Mouse (Mus musculus): Measurements from ENCODE around the gene Mkrn1.
"Not testable (repeated sequence)": the region's sequence is repeated elsewhere in the genome, so short reads cannot be mapped to it uniquely, and the experiment has no call there.

The Mkrn1 gene

GRCm38 (mm10) chr6:39419851-39420721, at the start of gene Mkrn1:
Gene Mkrn1, minus strand, starts transcription at chr6:39420462.
- DNase-seq (ENCODE audit: low spot score in 2 of 2), result peak; percentile 67 to 69

GRCm38 (mm10) chr6:39469427-39469826, 49.2 kb upstream of the Mkrn1 start:
- no peak for DNase-seq (ENCODE audit: low spot score in 2 of 2)

GRCm38 (mm10) chr6:39462621-39463538, 42.6 kb upstream of the Mkrn1 start:
- peak; percentile 63 to 82 for DNase-seq (ENCODE audit: low spot score in 2 of 2)

DNA sequence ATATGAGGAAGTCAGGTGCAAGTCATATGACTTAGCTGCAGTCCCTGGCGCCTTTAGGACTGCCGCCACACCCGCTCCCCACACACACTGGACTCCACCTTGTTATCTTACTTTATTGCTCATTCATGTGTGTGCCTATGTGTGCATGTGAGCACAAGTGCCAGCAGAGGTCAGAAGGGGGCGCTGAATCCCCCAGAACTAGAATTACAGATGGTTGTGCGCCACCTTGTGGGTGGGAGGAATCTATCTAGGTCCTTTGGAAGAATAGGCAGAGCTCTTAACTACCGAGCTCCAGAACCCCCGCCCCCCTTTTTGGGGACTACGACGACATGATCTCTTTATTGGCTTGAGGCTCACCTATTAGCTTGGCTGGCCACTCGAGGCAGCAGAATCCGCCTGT, 39.8 kb upstream of the Mkrn1 start:
- no peak for DNase-seq (ENCODE audit: low spot score in 2 of 2)

DNA sequence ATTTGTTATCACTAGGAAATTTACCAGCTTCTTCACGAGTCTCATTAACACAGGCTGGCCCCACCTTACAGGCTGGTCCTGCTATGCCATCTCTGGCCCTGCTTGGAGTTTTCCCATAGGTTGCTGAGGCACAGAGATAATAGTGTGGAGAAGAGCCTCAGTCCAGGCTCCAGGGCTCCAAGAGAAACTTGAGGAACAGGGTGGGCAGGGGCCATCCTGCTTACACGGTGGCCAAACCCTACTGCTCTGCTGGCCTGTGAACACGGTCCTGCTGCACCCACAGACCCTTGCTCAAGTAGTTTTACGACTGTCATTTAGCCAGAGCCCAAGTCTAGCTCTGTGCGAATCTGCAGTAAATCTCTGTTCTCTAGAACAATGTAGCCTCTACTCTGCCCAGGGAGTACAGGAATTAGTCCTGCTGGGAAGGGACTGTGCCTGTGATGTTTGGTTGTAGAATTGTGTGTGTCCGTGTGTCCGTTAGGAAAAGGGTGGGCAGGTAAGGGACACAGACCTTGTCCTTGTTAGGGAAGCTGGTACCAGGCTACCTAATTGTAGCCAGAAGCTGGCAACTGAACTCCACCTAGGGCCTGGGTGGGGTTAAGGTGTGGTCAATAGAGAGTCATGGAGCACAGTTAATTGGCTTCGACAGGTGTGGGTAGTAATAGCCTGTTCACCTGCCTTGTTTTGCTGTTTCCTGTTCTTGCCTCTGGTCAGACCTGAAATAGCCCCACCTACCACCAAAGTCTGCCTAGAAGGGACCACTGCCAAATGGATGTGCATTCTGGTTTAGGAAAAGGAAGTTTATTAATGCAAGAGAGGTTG, 35.3 kb upstream of the Mkrn1 start:
- no peak for DNase-seq (ENCODE audit: low spot score in 2 of 2)

DNA sequence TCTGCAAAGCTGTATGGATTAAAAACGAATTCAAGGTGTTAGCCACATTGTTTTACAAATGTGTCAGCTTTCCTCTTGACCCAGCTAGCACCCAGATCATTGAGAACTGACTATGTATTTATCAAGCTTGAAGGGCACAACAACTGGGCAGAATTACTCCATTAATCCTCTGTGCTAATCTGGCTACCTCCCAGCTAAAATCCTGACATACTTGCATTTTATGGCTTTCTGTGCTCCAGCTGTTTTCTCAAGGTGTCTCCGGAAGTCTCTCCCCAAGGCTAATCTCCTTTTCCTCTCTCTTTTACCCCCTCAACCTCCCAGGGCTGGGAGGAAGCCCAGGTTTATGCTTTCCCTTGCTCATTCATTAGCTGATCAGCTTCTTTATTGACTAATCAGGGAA, 34.4 kb upstream of the Mkrn1 start:
- DNase-seq (ENCODE audit: low spot score in 2 of 2), result no peak

- DNase-seq (ENCODE audit: low spot score in 2 of 2), result no peak
These were observed 33.3 kb upstream of the Mkrn1 start for GRCm38 (mm10) chr6:39453564-39453963.

GRCm38 (mm10) chr6:39451033-39451432, 30.8 kb upstream of the Mkrn1 start:
- no peak for DNase-seq (ENCODE audit: low spot score in 2 of 2)

DNA sequence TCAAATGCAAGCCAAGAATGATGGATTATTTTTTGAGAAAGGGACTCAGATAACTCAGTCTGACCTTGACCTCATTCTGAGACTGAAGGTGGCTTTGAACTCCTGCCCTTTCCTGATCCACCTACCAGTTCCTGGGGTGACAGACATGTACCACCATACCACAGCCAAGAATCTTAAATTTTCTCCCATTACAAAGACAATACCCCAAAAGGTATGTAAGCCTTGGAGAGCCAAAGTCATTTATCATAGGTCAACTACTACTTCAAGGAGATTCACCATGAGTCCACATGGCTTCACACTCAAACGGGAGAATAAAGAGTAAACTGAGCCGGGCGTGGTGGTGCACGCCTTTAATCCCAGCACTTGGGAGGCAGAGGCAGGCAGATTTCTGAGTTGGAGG, 30.3 kb upstream of the Mkrn1 start:
- DNase-seq (ENCODE audit: low spot score in 2 of 2), result no peak

GRCm38 (mm10) chr6:39447429-39448185, 27.3 kb upstream of the Mkrn1 start:
- DNase-seq (ENCODE audit: low spot score in 2 of 2), result no peak

- DNase-seq (ENCODE audit: low spot score in 2 of 2), result no peak
These were observed 25.7 kb upstream of the Mkrn1 start for GRCm38 (mm10) chr6:39445801-39446572.

DNA sequence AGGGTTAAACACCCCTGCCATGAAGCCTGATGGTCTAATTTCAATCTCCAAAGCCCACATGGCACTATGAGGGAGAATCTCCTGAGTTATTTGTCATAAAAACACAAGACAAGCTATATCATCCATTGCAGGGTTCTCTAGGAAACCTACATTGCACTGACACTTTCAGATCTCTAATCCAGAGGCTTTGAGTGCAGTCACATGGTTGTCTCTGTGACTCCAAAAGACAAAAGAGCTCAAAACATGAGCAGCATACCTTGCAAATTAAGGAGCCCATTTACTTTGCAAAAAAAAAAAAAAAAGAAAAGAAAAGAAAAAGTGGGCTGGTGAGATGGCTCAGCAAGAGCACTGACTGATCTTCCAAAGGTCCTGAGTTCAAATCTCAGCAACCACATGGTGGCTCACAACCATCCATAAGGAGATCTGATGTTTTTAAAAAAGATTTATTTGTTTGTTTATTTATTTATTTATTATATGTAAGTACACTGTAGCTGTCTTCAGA, 22.6 kb upstream of the Mkrn1 start:
- DNase-seq (ENCODE audit: low spot score in 2 of 2), result no peak

GRCm38 (mm10) chr6:39440207-39440606, 19.9 kb upstream of the Mkrn1 start:
- DNase-seq (ENCODE audit: low spot score in 2 of 2), result no peak

- not testable (repeated sequence) for DNase-seq (ENCODE audit: low spot score in 2 of 2)
These were observed 17.3 kb upstream of the Mkrn1 start for GRCm38 (mm10) chr6:39437519-39437918.

DNA sequence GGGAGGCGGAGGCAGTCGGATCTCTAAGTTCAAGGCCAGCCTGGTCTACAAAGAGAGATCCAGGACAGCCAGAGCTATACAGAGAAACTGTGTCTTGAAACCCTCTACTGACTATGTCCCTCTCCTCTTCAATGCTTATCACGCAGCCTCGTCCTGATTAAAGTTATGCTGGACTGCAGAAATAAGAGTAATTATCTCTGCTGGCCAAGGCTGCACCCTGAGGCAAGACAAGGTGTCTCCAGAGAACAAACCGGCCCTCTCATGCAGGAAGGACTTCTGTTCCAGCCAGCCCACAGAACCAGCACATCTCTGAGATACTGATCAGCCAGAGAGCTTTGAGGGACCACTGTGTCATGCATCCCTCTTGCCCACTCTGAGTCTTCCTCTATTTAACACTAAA, 15.6 kb upstream of the Mkrn1 start:
- DNase-seq (ENCODE audit: low spot score in 2 of 2), result no peak

GRCm38 (mm10) chr6:39434886-39435492, 14.7 kb upstream of the Mkrn1 start:
- no peak for DNase-seq (ENCODE audit: low spot score in 2 of 2)

GRCm38 (mm10) chr6:39434111-39434885, 14.0 kb upstream of the Mkrn1 start:
- no peak for DNase-seq (ENCODE audit: low spot score in 2 of 2)

- DNase-seq (ENCODE audit: low spot score in 2 of 2), result no peak
These were observed 13.4 kb upstream of the Mkrn1 start for GRCm38 (mm10) chr6:39433701-39434100.

GRCm38 (mm10) chr6:39433174-39433573, 12.9 kb upstream of the Mkrn1 start:
- no peak for DNase-seq (ENCODE audit: low spot score in 2 of 2)
